Mouse (Mus musculus): ENCODE data around the gene Dnttip1. TPM values are rescaled to one million over a fixed set of nuclear protein-coding genes. Genes with fewer than 3 reads are reported as not detected.

Dnttip1 gene
- total and polyA plus RNA-seq, 3 experiments, result 14.0 to 29.7 (median 17.6) TPM

DNA sequence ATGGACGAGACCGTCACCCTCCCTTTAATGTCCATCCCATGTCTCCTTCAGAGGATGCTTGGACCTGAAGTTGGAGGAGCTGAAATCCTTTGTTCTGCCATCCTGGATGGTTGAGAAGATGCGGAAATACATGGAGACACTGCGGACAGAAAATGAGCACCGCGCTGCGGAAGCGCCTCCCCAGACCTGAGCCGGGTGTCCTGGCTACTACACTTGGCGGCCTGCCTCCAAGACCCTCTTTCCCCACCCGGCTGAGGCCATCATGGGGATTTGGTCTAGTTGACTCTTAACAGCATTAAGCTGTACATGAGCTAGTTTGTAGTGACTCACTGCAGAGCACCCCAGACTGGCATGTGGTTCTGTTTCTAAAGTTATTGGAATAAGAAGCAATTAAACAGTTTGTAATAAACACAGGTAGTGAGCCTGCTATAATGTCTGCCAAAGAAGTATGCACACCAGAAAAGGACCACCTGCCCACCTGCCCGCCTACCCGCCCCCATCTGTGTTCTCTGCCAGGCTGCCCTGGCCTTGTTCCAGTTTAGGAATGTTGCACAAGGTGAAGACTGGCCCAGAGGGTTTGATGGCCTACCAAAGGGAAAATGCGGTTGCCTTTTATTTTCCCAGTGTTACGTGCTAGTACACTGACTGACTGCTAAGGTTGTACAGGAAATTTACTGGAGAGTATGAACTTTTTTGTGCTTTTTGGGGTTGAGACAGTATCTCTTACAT is 22.2 kb downstream of the Dnttip1 start:
- no peak for DNase-seq (ENCODE audit: extremely low read depth)
- peaks cover 10% of the 10 kb centered on the region; the same call in 1 of the 2 replicates for H3K79me2 ChIP-seq (replicated peaks; ENCODE audit: control insufficient read depth, extremely low read depth, insufficient read depth, poor library complexity, severe bottlenecking)
- dilution Hi-C loops (cut with MboI; ENCODE audit: extremely low pct_ligation_motif_present, extremely low pct_unique_long_range_greater_than_20kb, low sequenced_read_pairs), result no loop called here
- no peak overlapping the region for H3K27ac ChIP-seq (ENCODE audit: insufficient read depth, low read depth)
- H3K4me1 ChIP-seq (ENCODE audit: control insufficient read depth in 1 of 2, insufficient read depth in 2 of 2), result peaks cover 9 to 45% of the 10 kb centered on the region in 2 experiments
- H3K9ac ChIP-seq (ENCODE audit: insufficient read depth, low read depth), result no peak overlapping the region
- no peak overlapping the region for H3K4me3 ChIP-seq (replicated peaks in 1 of 3; ENCODE audit: low read depth in 2 of 3, low read length in 2 of 3, poor library complexity in 1 of 3)
- H3K4me2 ChIP-seq (ENCODE audit: insufficient read depth, low read depth, poor library complexity, severe bottlenecking), result no peak overlapping the region
- H3K27me3 ChIP-seq (replicated peaks), result no peaks in the 10 kb centered on the region
- no peak for TF ChIP-seq ZC3H11A (IDR thresholded peaks at IDR 0.05; ENCODE audit: low read depth, low read length)
- no peak for TF ChIP-seq EP300 (IDR thresholded peaks at IDR 0.05; ENCODE audit: low read length)
- no peak for TF ChIP-seq RCOR1 (conservative IDR thresholded peaks at IDR 0.05; ENCODE audit: low read depth, low read length)
- TF ChIP-seq POLR2AphosphoS2 (IDR thresholded peaks at IDR 0.05; ENCODE audit: low read depth, low read length), result no peak
- no peak for TF ChIP-seq MEF2A (IDR thresholded peaks at IDR 0.05; ENCODE audit: borderline replicate concordance, low read depth, low read length)
- TF ChIP-seq TCF12 (IDR thresholded peaks at IDR 0.05; ENCODE audit: low read depth, low read length), result no peak
- in situ Hi-C loops (cut with MboI; ENCODE audit: low pct_ligation_motif_present, low pct_unique_long_range_greater_than_20kb, low sequenced_read_pairs), result no loop called here
- H3K36me3 ChIP-seq (replicated peaks in 1 of 2; ENCODE audit: control insufficient read depth in 1 of 2, insufficient read depth in 1 of 2, low read length in 1 of 2), result peaks cover 53 to 70% of the 10 kb centered on the region in 2 experiments
- no peaks in the 10 kb centered on the region for H3K9me3 ChIP-seq (replicated peaks; ENCODE audit: low read length)

DNA sequence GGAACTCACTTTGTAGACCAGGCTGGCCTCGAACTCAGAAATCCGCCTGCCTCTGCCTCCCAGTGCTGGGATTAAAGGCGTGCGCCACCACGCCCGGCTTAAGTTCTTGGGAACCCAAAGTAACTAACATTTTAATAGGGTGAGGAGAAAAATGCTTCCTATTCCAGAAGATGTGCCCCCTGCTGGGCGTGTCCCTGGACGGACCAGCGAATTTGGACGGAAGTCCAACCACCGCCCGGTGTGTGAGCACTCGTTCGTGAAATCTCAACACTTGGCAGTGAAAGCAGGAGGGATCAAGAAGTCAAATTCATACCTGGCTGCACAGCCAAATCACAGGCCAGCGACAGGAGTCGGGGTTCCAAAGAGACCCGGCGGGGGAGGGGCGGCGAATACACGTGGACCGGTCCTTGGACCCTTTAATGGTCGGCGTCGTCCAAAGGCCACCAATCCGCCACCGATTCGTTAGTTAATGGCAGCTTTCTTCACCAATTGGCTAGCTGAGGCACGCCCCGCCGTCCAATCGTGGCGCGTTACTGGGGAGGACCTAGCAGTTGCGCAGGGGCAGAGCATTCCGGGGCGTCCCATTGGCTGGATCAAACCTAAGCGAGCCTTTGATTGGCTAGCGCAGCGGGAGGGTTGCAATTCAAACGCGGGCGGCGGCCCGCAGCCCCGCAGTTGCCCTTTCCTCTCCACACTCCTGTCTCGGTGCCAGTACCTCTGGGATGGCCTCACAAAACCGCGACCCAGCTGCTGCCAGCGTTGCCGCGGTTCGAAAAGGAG is 23.7 kb downstream of the Dnttip1 start, which contains the start of gene Ube2c:
Gene Ube2c (plus strand): TSS at position 641 of the 780 bp plus-strand sequence.
- dilution Hi-C loops (cut with MboI; ENCODE audit: extremely low pct_ligation_motif_present, extremely low pct_unique_long_range_greater_than_20kb, low sequenced_read_pairs), result no loop called here
- H3K4me3 ChIP-seq (replicated peaks in 1 of 3; ENCODE audit: low read depth in 2 of 3, low read length in 2 of 3, poor library complexity in 1 of 3), result peak within 1 kb of the TSS; percentile 73 to 98 (median 92)
- peak; percentile 99 for DNase-seq (ENCODE audit: extremely low read depth)
- peaks cover 44 to 71% of the 10 kb centered on the region in 2 experiments for H3K36me3 ChIP-seq (replicated peaks in 1 of 2; ENCODE audit: control insufficient read depth in 1 of 2, insufficient read depth in 1 of 2, low read length in 1 of 2)
- in situ Hi-C loops (cut with MboI; ENCODE audit: low pct_ligation_motif_present, low pct_unique_long_range_greater_than_20kb, low sequenced_read_pairs), result no loop called here
- peak within 1 kb of the TSS; percentile 73 for H3K4me2 ChIP-seq (ENCODE audit: insufficient read depth, low read depth, poor library complexity, severe bottlenecking)
- peaks cover 9 to 34% of the 10 kb centered on the region in 2 experiments for H3K4me1 ChIP-seq (ENCODE audit: control insufficient read depth in 1 of 2, insufficient read depth in 2 of 2)
- H3K27ac ChIP-seq (ENCODE audit: insufficient read depth, low read depth), result peak within 1 kb of the TSS; percentile 50; the same call in 1 of the 2 replicates
- H3K27me3 ChIP-seq (replicated peaks), result no peaks in the 10 kb centered on the region
- H3K9ac ChIP-seq (ENCODE audit: insufficient read depth, low read depth), result peak within 1 kb of the TSS; percentile 79
- H3K9me3 ChIP-seq (replicated peaks; ENCODE audit: low read length), result no peaks in the 10 kb centered on the region
- peaks cover 10% of the 10 kb centered on the region; the same call in 1 of the 2 replicates for H3K79me2 ChIP-seq (replicated peaks; ENCODE audit: control insufficient read depth, extremely low read depth, insufficient read depth, poor library complexity, severe bottlenecking)
- TF ChIP-seq USF1 (IDR thresholded peaks at IDR 0.05; ENCODE audit: low read depth, low read length) (peak; percentile 36; the same call in 1 of the 2 replicates), SMC3 (IDR thresholded peaks at IDR 0.05; ENCODE audit: low read depth, low read length) (no peak), PAX5 (IDR thresholded peaks at IDR 0.05; ENCODE audit: low read length) (no peak), UBTF (IDR thresholded peaks at IDR 0.05; ENCODE audit: low read depth, low read length) (no peak), MAX (IDR thresholded peaks at IDR 0.05; ENCODE audit: low read length) (peak; percentile 98), ELF1 (IDR thresholded peaks at IDR 0.05; ENCODE audit: low read depth, low read length) (peak; percentile 7; the same call in 1 of the 2 replicates), CHD2 (IDR thresholded peaks at IDR 0.05; ENCODE audit: low read length) (peak; percentile 98), ETS1 (conservative IDR thresholded peaks at IDR 0.05; ENCODE audit: low read depth, low read length) (no peak), SIN3A (IDR thresholded peaks at IDR 0.05; ENCODE audit: low read length) (peak; percentile 98), CTCF (conservative IDR thresholded peaks at IDR 0.05 in 1 of 2, IDR thresholded peaks at IDR 0.05 in 1 of 2; ENCODE audit: low read depth in 2 of 2, low read length in 2 of 2) (peak in 1 of 2 experiments; percentile 35; a peak in 2 of 4 replicates), KAT2A (IDR thresholded peaks at IDR 0.05; ENCODE audit: insufficient replicate concordance, low read length) (0 out of 2 replicates have a peak, but pooled peaks have one; percentile 51), EP300 (IDR thresholded peaks at IDR 0.05; ENCODE audit: low read length) (no peak), E2F4 (IDR thresholded peaks at IDR 0.05; ENCODE audit: insufficient replicate concordance, low read depth, low read length) (peak; percentile 85; the same call in 1 of the 2 replicates), TCF12 (IDR thresholded peaks at IDR 0.05; ENCODE audit: low read depth, low read length) (peak; percentile 58; the same call in 1 of the 2 replicates), POLR2AphosphoS2 (IDR thresholded peaks at IDR 0.05; ENCODE audit: low read depth, low read length) (peak; percentile 83), TBP (conservative IDR thresholded peaks at IDR 0.05; ENCODE audit: low read depth, low read length) (peak; percentile 92), ZMIZ1 (IDR thresholded peaks at IDR 0.05; ENCODE audit: low read depth, low read length) (peak; percentile 67; the same call in 1 of the 2 replicates), ZC3H11A (IDR thresholded peaks at IDR 0.05; ENCODE audit: low read depth, low read length) (no peak), RAD21 (IDR thresholded peaks at IDR 0.05; ENCODE audit: low read depth, low read length) (no peak), POLR2A (IDR thresholded peaks at IDR 0.05; ENCODE audit: low read depth, low read length) (peak; percentile 92), JUN (IDR thresholded peaks at IDR 0.05; ENCODE audit: insufficient read depth, low read depth, low read length) (no peak), NELFE (IDR thresholded peaks at IDR 0.05; ENCODE audit: low read depth, low read length) (peak; percentile 87), MAFK (IDR thresholded peaks at IDR 0.05; ENCODE audit: insufficient replicate concordance, low read length) (no peak), MYC (IDR thresholded peaks at IDR 0.05; ENCODE audit: low read depth, low read length) (peak; percentile 100), NRF1 (IDR thresholded peaks at IDR 0.05; ENCODE audit: low read depth, low read length) (peak; percentile 87), HCFC1 (IDR thresholded peaks at IDR 0.05; ENCODE audit: low read depth, low read length) (peak; percentile 58), MAZ (IDR thresholded peaks at IDR 0.05; ENCODE audit: low read depth, low read length) (no peak)
